Mouse (Mus musculus): Measurements from ENCODE around the gene Epn1. TPM values are rescaled to one million over a fixed set of nuclear protein-coding genes. Genes with fewer than 3 reads are reported as not detected.
A peak's percentile ranks its signal among the peaks of the same experiment; 100 is the strongest.

The Epn1 gene
- polyA plus RNA-seq, 1 experiment from 2014 or later: 60.5 TPM

- Histone ChIP-seq H3K4me2 (no peak overlapping the region), H3K27me3 (no peaks in the 10 kb centered on the region), H3K9ac (no peak overlapping the region), H3K36me3 (no peaks in the 10 kb centered on the region), H3K4me3 (no peak overlapping the region), H3K9me3 (no peaks in the 10 kb centered on the region), H3K27ac (no peak overlapping the region), H3K4me1 (peaks cover 9% of the 10 kb centered on the region)
- WGBS: 69% methylated on average over 2 of the region's 2 CpGs
- ATAC-seq (ENCODE audit: borderline replicate concordance, extremely low read depth, low FRiP score, low TSS enrichment): no peak
Observed at GRCm38 (mm10) chr7:5046112-5046511, 33.9 kb upstream of the Epn1 start.

DNA sequence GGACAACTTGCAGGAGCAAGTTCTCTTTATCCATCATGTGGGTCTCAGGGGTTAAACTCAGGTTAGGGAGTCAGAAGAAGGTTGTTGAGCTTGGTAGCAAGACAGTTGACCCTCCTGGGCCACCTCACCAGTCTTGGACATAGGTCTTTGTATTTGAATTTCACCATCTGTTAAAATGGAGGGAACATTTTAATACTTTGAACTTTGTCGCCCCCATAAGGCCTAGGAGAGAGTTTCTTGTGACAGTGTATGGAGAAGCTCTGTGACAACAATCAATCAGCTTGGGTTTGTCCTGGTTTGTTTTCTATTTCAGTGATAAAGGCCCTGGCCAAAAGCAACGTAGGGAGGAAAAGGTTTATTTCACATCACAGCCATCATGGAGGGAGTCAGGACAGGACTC lies 32.7 kb upstream of the Epn1 start:
- H3K4me1 ChIP-seq: peaks cover 15% of the 10 kb centered on the region
- H3K27me3 ChIP-seq: peaks cover 6% of the 10 kb centered on the region
- no peak overlapping the region for H3K27ac ChIP-seq
- no peak for ATAC-seq (ENCODE audit: borderline replicate concordance, extremely low read depth, low FRiP score, low TSS enrichment)
- H3K9ac ChIP-seq: no peak overlapping the region
- no peak overlapping the region for H3K4me3 ChIP-seq
- no peaks in the 10 kb centered on the region for H3K36me3 ChIP-seq
- WGBS: 23% methylated on average over 2 of the region's 2 CpGs
- H3K9me3 ChIP-seq: no peaks in the 10 kb centered on the region
- no peak overlapping the region for H3K4me2 ChIP-seq

DNA sequence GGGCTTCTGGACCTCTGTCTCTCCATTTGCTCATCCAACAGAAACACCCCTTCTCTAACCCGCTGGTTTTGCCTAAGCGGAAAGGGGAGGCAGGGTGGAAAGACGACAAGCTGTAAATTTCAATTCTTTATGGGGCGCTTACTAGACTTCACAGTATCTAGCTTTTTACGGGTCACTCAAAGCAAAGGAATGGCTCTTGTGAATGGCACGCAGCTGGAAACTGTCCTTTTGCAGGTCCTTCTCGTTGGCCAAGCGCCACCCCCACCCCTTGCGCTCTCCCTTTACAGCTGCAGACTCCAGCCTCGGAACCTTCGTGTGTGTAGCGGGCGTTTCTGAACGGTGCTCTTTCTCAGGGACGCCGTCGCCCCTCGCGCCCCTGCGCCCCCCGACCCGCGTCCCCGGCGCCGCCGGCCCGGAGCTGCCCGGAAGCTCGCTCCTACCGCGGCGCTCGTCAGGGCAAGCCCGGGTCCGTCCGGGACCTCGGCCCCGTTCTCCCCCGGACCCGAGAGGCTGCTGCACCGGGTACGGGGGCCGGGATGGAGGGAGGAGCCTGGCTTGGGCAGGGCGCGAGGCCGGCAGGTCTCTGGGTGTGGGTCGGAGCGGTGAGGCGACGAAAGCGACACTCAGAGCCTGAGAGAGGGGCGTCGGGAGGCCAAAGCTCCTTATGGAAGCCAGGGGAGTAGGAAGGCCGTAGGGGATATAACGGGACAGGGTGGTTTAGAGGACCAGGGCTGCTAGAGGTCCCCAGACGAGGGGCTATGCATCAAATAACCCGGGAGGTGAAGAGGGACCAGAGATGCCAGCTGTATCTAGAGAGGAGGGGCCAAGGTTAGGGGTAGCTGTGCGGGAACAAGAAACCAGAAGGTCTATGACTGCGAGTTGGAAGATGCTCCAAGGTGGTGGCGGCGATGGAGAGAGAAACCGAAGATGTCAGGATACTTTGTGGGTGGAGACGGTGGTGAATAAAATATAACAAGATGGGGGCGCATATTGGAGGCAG lies 28.5 kb upstream of the Epn1 start, which contains the start of gene Zfp580:
TSS of gene Zfp580 (plus strand) at position 346 of the 1,000 bp plus-strand sequence.
- Histone ChIP-seq H3K27ac (peak within 1 kb of the TSS; percentile 85), H3K9ac (peak within 1 kb of the TSS; percentile 80), H3K9me3 (no peaks in the 10 kb centered on the region), H3K36me3 (no peaks in the 10 kb centered on the region), H3K4me3 (peak within 1 kb of the TSS; percentile 85), H3K4me1 (peaks cover 33% of the 10 kb centered on the region), H3K27me3 (peaks cover 48% of the 10 kb centered on the region), H3K4me2 (peak within 1 kb of the TSS; percentile 94)
- WGBS: under 1% methylated on average over 65 of the region's 65 CpGs
- ATAC-seq (ENCODE audit: borderline replicate concordance, extremely low read depth, low FRiP score, low TSS enrichment): peak; percentile 87

- no peak overlapping the region for H3K27ac ChIP-seq
- H3K9ac ChIP-seq: peak overlapping the region; percentile 80; the same call in 1 of the 2 replicates
- H3K9me3 ChIP-seq: no peaks in the 10 kb centered on the region
- H3K4me1 ChIP-seq: peaks cover 39% of the 10 kb centered on the region
- peaks cover 58% of the 10 kb centered on the region for H3K27me3 ChIP-seq
- WGBS: 3% methylated on average over 12 of the region's 12 CpGs
- H3K36me3 ChIP-seq: no peaks in the 10 kb centered on the region
- peak overlapping the region; percentile 85 for H3K4me3 ChIP-seq
- peak overlapping the region; percentile 94 for H3K4me2 ChIP-seq
- ATAC-seq (ENCODE audit: borderline replicate concordance, extremely low read depth, low FRiP score, low TSS enrichment): no peak
Observed at GRCm38 (mm10) chr7:5052438-5052837, 27.6 kb upstream of the Epn1 start.

DNA sequence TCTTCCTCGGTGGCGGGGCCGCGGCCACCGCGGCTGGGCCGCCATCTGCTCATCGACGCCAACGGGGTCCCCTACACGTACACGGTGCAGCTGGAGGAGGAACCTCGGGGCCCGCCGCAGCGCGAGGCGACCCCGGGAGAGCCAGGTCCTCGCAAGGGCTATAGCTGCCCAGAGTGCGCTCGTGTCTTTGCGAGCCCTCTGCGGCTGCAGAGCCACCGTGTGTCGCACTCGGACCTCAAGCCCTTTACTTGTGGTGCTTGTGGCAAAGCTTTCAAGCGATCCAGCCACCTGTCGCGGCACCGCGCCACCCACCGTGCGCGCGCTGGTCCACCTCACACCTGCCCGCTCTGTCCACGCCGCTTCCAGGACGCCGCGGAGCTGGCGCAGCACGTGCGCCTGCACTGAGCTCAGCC lies 27.1 kb upstream of the Epn1 start:
- Histone ChIP-seq H3K4me3 (peak overlapping the region; percentile 85), H3K9me3 (no peaks in the 10 kb centered on the region), H3K9ac (peak overlapping the region; percentile 36; the same call in 1 of the 2 replicates), H3K4me2 (peak overlapping the region; percentile 94), H3K27me3 (peaks cover 63% of the 10 kb centered on the region), H3K36me3 (no peaks in the 10 kb centered on the region), H3K27ac (no peak overlapping the region), H3K4me1 (peaks cover 39% of the 10 kb centered on the region)
- no peak for ATAC-seq (ENCODE audit: borderline replicate concordance, extremely low read depth, low FRiP score, low TSS enrichment)
- 4% methylated on average over 45 of the region's 45 CpGs for WGBS

- 10% methylated on average over 32 of the region's 32 CpGs for WGBS
- Histone ChIP-seq H3K9ac (0 out of 2 replicates have a peak overlapping the region, but pooled peaks have one; percentile 31), H3K4me2 (peak overlapping the region; percentile 94), H3K27ac (no peak overlapping the region), H3K4me1 (peaks cover 39% of the 10 kb centered on the region), H3K9me3 (no peaks in the 10 kb centered on the region), H3K4me3 (peak overlapping the region; percentile 85), H3K36me3 (no peaks in the 10 kb centered on the region), H3K27me3 (peaks cover 69% of the 10 kb centered on the region)
- no peak for ATAC-seq (ENCODE audit: borderline replicate concordance, extremely low read depth, low FRiP score, low TSS enrichment)
Observed at GRCm38 (mm10) chr7:5053456-5054179, 26.4 kb upstream of the Epn1 start.

DNA sequence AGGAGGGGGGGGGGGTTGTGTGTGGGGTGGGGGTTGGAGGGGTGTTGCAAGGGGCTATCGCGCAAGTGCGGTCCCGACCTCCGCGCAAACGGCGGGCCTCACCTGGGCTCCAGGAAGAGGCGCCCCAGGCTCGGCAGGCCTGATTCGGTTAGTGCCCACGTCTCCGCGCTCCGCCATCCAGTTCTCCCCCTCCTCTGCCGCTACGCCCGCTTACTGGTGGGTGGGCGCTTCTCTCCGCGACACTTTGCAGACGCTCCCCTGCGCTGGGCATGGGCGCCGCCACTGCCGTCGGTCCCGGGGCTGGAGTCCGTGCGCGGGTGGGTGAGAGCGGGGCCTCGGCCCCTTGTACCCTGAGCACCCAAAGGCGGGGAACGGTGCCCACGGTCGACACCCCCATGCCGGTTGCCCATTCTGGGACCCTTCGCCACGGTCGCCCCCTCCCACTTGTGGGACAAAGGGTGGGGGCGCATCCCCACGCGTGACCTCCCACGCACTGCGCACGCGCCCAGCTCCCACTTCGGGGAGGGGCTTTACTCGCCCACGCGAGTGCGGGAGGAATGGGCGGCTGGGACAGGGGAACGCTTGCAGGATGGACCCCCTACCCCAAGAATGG lies 23.3 kb upstream of the Epn1 start:
- peak overlapping the region; percentile 74 for H3K4me2 ChIP-seq
- H3K27me3 ChIP-seq: peaks cover 70% of the 10 kb centered on the region
- no peak for ATAC-seq (ENCODE audit: borderline replicate concordance, extremely low read depth, low FRiP score, low TSS enrichment)
- no peak overlapping the region for H3K27ac ChIP-seq
- WGBS: under 1% methylated on average over 55 of the region's 55 CpGs
- H3K9ac ChIP-seq: peak overlapping the region; percentile 50
- H3K9me3 ChIP-seq: no peaks in the 10 kb centered on the region
- H3K4me1 ChIP-seq: peaks cover 40% of the 10 kb centered on the region
- no peaks in the 10 kb centered on the region for H3K36me3 ChIP-seq
- H3K4me3 ChIP-seq: peak overlapping the region; percentile 45

DNA sequence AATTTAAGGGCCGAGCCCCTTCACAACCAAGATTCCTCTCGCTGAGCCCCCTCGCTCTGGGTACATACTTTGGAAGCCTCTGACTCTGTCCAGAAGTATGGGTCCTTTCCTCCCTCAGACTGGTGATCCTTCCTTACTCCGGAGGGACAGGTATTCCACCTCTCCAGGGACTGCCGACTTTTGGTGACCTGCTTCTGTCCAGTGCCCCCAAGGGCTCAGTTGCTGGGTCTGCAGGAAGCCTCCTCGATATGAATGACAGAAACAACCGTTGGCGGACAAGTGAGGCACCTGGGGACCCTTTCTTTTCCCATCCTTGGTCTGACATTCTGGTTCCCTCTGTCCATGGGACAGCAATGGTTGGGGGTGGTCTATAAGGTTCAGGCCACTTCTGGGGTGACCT lies 22.7 kb upstream of the Epn1 start:
- H3K9me3 ChIP-seq: no peaks in the 10 kb centered on the region
- WGBS: 25% methylated on average over 8 of the region's 8 CpGs
- H3K27me3 ChIP-seq: peaks cover 64% of the 10 kb centered on the region
- H3K9ac ChIP-seq: no peak overlapping the region
- ATAC-seq (ENCODE audit: borderline replicate concordance, extremely low read depth, low FRiP score, low TSS enrichment): no peak
- peak overlapping the region; percentile 74 for H3K4me2 ChIP-seq
- H3K36me3 ChIP-seq: no peaks in the 10 kb centered on the region
- H3K4me3 ChIP-seq: peak overlapping the region; percentile 45
- no peak overlapping the region for H3K27ac ChIP-seq
- H3K4me1 ChIP-seq: peaks cover 35% of the 10 kb centered on the region

DNA sequence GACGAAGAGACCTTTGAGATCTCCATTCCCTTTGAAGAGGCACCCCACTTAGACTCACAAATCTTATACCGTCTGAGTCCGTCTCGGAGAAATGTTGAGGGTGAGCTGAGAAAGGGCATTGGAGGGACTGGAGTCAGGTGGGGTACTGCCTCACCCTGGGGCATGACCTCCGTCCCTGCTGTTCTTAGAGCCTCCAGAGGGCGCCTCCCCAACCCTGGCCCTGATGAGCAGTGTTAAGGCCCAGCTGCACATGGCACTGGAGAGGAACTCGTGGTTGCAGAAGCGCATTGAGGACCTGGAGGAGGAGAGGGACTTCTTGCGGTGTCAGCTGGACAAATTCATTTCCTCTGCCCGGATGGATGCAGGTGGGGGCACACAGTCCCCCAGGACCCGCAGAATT lies 22.2 kb upstream of the Epn1 start:
- Histone ChIP-seq H3K9ac (no peak overlapping the region), H3K27ac (no peak overlapping the region), H3K9me3 (no peaks in the 10 kb centered on the region), H3K4me3 (no peak overlapping the region), H3K4me1 (peaks cover 31% of the 10 kb centered on the region), H3K4me2 (no peak overlapping the region), H3K27me3 (peaks cover 60% of the 10 kb centered on the region), H3K36me3 (no peaks in the 10 kb centered on the region)
- no peak for ATAC-seq (ENCODE audit: borderline replicate concordance, extremely low read depth, low FRiP score, low TSS enrichment)
- WGBS: 40% methylated on average over 11 of the region's 11 CpGs

GRCm38 (mm10) chr7:5058631-5059030 lies 21.4 kb upstream of the Epn1 start:
- Histone ChIP-seq H3K27ac (no peak overlapping the region), H3K27me3 (peaks cover 51% of the 10 kb centered on the region), H3K4me2 (no peak overlapping the region), H3K4me1 (peaks cover 29% of the 10 kb centered on the region), H3K36me3 (no peaks in the 10 kb centered on the region), H3K9me3 (no peaks in the 10 kb centered on the region), H3K4me3 (no peak overlapping the region), H3K9ac (no peak overlapping the region)
- no peak for ATAC-seq (ENCODE audit: borderline replicate concordance, extremely low read depth, low FRiP score, low TSS enrichment)
- WGBS: 84% methylated on average over 1 of the region's 1 CpGs

GRCm38 (mm10) chr7:5059421-5059820 lies 20.6 kb upstream of the Epn1 start:
- H3K4me2 ChIP-seq: no peak overlapping the region
- H3K27me3 ChIP-seq: peaks cover 44% of the 10 kb centered on the region
- ATAC-seq (ENCODE audit: borderline replicate concordance, extremely low read depth, low FRiP score, low TSS enrichment): no peak
- WGBS: 88% methylated on average over 12 of the region's 12 CpGs
- peaks cover 32% of the 10 kb centered on the region for H3K4me1 ChIP-seq
- no peaks in the 10 kb centered on the region for H3K9me3 ChIP-seq
- H3K36me3 ChIP-seq: no peaks in the 10 kb centered on the region
- no peak overlapping the region for H3K27ac ChIP-seq
- no peak overlapping the region for H3K9ac ChIP-seq
- peak overlapping the region; percentile 58; the same call in 1 of the 2 replicates for H3K4me3 ChIP-seq
